Mouse (Mus musculus) brain, embryonic 18.5 days (tissue): Measurements from ENCODE around the gene Plin1.

Experiments
- DNase-seq: peaks from one replicate; pipeline ENCODE4 v3.0.0-alpha.2; 2012; ENCODE audit warnings: low read depth, low spot score

The Plin1 gene

DNA sequence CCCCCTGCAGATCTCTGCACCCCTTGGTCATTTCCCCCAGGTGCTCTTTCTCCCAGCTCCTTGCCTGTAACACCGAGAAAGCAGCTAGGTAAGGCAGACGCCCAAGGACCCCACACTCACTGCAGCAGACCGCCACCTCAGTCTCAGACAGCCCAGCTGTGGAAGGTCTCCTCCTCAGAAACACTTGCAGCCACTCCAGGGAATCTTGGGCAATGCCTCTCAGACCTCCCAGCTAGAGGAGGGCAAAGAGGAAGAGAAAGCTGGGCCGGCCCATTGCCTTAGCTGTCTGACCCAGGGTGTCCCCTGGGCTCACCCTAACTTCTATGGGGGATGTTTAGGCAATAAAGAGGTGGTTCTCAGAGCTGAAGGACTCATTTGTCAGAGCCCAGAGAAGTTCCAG lies at the start of gene Plin1:
TSS of gene Plin1 (minus strand) at position 282 of the 400 bp plus-strand sequence.
- DNase-seq: no peak

DNA sequence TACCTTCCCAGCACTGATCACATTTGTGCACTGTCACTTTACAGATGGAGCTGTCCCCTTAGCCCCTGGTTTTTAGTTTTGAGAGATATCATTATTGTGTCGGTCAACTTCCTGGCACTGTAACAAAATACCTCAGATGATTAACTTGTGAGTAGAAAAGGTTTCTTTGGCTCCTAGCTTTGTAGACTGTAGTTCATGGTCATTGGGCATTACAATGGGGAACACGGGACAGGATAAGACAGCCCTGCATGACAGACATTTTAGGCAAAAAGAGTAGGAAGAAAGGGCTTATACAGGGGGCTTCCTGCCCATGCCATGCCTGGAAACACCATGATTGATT lies 49.8 kb upstream of the Plin1 start:
- no peak for DNase-seq

DNA sequence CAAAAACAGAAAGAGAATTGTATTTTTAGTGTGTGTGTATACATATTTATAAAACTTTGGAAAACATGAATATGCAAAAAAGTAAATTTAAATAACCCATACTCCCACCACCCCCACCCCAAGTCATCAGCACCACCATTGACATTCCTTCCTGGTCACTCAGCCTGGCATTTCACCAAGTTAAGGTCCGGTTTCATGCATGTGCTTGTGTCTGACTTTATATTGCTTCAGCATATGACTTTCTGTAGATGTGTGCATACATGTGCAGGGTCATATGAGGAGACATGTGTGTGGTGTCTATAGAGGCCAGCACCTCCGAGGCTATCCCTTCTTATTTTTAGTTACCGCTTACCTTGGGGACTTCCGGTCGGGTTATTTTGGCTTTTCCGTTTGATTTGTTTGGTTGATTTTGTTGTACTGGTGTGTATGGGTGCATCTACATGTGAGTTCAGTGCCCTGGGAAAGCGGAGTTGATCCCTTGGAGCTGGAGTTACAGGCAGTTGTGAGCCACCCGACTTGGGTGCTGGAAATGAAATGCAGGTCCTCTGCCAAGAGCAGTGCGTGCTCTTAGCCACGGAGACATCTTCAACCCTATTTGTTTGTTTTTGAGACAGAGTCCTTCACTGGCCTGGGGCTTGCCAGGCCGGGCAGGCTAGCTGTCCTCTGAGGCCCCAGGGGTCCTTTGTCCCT lies 49.3 kb upstream of the Plin1 start:
- DNase-seq: no peak

GRCm38 (mm10) chr7:79780647-79781626 lies 48.2 kb upstream of the Plin1 start:
- DNase-seq: no peak

GRCm38 (mm10) chr7:79771561-79772512 lies 39.1 kb upstream of the Plin1 start:
- DNase-seq: no peak

DNA sequence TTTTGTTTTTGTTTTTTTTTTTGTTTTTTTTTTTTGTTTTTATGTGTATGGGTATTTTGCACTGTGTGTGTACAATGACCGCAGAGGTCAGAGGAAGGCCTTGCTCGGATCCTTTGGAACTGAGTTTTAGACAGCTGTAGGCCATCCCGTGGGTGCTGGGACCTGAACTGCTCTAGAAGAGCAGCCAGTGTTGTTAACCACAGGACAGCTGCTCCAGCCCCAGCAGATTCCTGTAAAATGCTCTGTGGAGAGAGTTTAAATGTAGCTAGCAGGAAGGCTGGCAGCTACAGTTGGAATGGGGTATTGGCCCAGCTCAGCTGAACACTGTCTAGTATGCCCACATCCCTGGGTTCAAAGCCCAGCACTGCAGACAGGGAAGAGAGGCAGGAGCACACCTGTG lies 37.0 kb upstream of the Plin1 start:
- no peak for DNase-seq

- DNase-seq: no peak
Observed at GRCm38 (mm10) chr7:79765991-79766390, 33.3 kb upstream of the Plin1 start.

DNA sequence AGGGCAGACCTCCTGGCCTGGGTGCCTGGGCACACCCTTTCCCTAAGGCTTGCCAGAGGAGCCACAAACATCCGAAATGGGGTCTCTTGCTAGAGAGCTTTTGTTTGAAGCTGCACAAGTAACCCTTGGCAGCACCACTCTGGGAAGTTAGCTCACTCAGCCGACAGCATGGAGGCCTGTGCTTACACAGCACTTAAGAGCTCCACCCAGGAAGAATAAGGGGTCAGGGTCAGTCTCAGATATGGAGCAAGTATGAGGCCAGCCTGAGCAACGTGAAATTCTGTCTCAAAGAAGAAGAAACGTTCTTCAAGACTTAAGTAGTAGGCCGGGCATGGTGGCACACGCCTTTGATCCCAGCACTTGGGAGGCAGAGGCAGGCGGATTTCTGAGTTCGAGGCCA lies 29.4 kb upstream of the Plin1 start:
- DNase-seq: no peak

DNA sequence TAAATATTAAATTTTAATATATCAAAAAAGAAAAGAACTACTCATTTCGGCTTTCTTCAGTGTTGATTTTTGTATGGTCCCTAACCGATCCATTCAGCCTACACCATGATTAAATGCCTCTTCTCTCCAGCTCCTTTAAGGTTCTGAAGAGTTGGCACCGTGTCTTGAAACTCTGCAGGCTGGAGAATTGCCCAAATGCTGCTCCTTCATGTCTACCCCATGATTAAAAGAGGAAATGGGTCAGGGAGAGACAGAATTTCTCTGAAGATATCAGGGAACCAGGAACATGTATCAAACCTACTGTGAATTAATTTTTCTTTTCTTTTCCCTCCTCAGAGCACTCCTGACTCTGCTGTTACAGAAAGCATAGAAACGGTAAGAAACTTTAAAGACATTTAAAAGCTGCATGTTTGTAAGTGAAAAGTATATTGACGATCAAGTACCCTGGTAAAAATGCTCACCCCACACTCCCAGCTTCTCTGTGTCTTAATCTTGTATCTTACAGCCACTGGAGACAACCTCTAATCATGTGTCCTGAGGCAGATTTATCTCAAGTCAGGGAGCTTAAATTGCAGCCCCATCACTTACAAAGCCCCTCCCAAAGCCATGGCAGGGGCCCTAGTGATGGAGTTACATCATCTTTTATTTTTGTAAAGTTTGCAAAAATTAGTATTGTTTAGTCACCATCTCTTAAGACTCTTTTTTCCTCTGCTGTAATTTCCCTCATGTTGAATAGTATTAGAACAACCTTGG lies 28.6 kb upstream of the Plin1 start:
- DNase-seq: no peak

DNA sequence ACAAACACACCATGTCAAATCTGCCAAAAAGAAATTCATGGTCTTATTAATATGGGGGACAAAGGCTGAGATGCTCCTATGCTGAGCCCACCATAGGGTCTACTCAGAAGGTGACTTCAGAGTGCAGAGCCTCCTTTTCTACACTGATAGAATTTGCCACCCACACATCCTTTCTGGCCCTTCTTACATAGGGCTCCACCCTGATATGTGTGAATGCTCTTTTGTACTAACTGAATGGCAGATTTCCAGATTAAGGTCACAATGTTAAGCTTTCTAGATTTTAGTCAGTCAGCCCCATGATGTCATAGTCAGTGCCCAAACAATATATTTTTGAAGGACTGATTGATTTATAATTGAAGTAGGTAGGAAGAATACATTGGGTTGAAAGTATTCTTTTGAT lies 27.1 kb upstream of the Plin1 start:
- DNase-seq: no peak

GRCm38 (mm10) chr7:79758176-79758575 lies 25.5 kb upstream of the Plin1 start:
- DNase-seq: no peak

- no peak for DNase-seq
Observed at GRCm38 (mm10) chr7:79756334-79756733, 23.6 kb upstream of the Plin1 start.

DNA sequence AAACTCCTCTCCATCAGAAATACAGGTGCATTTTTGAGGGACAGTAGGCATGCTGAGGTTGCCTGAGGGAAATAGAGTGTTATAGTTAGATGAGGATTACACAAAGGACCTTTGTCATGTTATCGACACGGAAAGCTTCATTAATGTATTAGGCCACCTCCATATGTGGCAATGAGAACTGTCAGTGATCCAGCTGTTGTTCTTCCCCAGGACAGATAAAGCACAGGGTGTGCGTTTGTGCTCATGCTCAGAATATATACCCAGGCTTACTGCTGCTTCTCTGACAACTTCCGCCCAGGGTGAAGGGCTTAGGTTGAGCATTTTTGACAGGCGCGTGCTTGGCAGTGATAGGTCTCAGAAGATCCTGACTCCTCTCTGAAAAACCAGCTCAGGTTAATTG lies 16.8 kb upstream of the Plin1 start:
- DNase-seq: no peak

- DNase-seq: no peak
Observed at GRCm38 (mm10) chr7:79747659-79748058, 15.0 kb upstream of the Plin1 start.

GRCm38 (mm10) chr7:79744585-79744984 lies 11.9 kb upstream of the Plin1 start:
- no peak for DNase-seq

DNA sequence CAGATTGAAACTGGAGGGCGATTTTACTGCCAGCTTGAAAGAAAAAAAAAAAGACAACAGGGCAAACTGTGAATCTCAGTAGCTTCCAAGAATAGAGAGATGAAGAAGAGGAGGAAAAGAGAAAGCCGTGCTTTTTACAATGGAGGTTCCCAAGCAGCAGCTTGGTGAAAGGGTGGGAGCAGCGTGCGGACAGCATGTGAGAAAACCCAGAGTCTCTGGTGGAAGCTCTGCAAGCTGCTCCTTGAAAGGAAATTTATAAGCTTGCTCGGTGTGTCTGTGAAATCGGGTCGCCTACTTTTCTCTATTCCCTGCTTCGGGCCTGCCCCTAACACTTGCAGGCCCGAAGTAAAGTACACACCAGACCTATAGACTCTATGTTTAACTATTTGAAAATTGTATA lies 11.3 kb upstream of the Plin1 start:
- no peak for DNase-seq

DNA sequence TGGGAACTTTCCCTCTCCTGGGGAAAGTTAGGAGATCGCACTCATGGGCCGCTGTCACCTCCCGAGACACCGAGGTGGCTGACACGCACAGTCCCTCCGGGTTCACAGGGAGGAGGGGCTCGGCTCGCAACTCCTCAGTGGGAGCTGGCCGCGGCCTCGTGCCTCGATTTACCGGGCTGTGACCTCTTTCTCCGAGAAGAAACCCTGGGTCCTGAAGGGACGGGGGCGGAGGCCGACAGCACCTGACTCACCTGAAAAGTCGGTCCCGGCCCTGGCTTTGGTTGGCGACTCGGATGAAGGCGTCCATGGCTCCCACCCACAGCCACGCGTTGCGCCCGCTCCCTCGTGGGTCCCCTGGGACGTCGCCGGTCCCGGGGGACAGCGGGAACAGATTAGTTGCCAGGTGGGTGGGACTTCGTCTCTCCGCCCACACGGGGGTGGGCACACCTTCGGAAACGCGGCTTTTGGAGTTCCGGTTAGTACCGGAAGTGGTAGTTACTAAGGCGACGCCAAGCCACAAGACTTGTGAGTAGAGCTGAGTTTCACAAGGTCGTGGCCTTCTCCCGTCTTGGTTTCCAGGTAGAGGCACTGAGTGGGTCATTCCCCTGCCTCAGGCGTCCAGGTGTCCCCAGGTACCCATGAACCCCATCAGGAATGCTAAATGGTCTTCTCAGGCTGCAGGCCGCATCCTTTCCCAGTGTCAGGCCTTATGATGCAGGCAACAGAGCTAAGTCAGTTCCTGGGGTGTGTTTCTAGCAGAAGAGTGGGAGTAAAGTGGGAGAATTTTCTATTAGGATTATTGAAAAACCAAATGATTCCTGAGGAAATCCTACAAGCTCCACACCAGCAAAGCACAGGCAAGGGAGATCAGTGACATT lies 10.2 kb upstream of the Plin1 start, which contains the start of the genes Pex11a and Wdr93:
TSS of gene Pex11a (minus strand) at position 473 of the 878 bp plus-strand sequence.
TSS of gene Wdr93 (plus strand) at position 505 of the 878 bp plus-strand sequence.
- peak; percentile 54 for DNase-seq

DNA sequence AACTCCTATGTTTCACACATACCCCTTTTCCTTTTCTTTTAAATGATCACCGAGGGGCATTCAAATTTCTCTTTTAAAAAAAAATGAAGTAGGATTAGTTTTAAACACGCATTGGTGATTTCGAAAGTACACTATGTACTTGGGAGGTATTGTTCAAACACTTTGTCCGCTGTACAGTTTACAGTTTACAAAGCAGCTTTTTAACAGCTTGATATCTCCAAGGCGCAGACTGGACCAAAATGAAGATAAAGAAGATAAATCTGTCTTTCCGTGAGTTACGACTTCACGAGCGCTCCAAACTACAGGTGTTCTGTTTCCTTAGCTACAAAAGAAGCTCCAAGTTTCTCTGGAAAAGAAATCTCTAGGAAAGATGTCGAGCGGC lies 9.6 kb upstream of the Plin1 start:
- no peak for DNase-seq

DNA sequence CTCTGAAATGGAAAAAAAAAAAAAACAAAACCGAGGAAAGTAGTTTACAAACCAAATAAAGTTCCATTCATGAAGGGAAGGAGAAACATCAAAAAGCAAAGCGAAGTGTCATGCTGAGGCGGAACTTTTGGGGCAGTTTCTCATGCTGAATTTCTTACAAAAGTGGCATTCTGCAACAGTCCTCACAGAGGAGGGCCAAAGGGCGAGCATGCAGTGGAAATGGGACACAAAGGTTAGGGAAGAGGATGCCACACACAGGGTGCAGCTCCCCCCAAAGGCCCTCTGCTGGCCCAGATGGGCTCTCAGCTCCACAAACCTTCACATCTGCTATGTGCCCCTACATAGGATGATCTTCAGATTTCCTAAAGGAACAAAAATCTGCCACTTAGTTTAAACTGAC lies 7.6 kb upstream of the Plin1 start:
- DNase-seq: no peak

DNA sequence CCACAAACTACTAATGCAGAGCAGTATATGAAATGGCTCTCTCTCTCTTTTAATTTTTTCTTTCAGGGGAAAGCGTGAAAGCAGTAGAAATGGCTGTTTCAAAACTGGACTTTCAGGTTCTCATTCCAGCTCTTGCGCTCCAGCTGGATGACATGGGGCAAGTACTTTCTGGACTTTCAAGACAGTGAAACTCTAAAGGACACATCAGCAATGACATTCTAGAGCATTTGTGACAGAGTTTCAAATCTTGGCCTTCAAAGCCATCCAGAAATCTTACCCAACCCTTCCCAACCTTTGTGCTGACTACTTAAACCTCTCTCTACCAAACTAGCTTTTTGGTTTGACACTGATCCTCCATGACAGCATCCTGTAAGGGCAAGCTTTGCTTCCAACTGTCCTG lies 6.2 kb upstream of the Plin1 start:
- no peak for DNase-seq
